Mouse (Mus musculus) bone marrow macrophage, adult 2 months (primary cell): ENCODE results near the gene E130114P18Rik.

Source experiments
- CTCF ChIP-seq: IDR thresholded peaks from 2 replicates; pipeline ENCODE4 v1.5.1; 2012; ENCODE audit warnings: low read depth, mild to moderate bottlenecking, low read length, moderate library complexity
- POLR2A ChIP-seq: IDR thresholded peaks from 2 replicates; pipeline ENCODE4 v1.6.1; 2012; ENCODE audit warnings: mild to moderate bottlenecking, low read depth, low read length, borderline replicate concordance

- TF ChIP-seq CTCF, result no peak
- TF ChIP-seq POLR2A, result no peak
These were observed 171.4 kb downstream of the E130114P18Rik start for GRCm38 (mm10) chr4:97606524-97606923.
